Mouse (Mus musculus) bone marrow, adult 2 months (tissue): ENCODE measurements around the gene Ruvbl2.

Experiments used
- CTCF ChIP-seq: fragments of 200-500 bp; IDR thresholded peaks from 2 replicates; pipeline ENCODE4 v1.5.1; 2011; ENCODE audit warnings: low read length, control low read depth; ENCODE audit not compliant: control insufficient read depth, insufficient read depth
- POLR2A ChIP-seq: fragments of 200-500 bp; IDR thresholded peaks from 2 replicates; pipeline ENCODE4 v1.6.1; 2011; ENCODE audit warnings: low read depth, mild to moderate bottlenecking, control low read depth, low read length, borderline replicate concordance; ENCODE audit not compliant: control insufficient read depth

DNA sequence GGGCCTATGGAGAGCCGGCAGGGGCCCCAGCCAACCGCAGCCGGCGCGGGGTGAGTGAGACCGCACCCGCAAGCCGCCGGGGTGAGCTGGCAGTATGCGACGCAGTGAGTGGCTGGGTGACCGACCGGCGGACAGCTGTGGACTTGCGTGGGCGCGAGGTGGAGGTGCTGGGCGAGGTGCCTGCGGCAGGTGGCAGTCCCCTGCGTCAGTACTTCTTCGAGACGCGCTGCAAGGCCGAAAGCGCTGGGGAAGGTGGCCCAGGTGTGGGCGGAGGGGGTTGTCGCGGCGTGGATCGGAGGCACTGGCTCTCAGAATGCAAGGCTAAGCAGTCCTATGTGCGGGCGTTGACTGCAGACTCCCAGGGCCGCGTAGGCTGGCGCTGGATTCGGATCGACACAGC is 22.3 kb downstream of the Ruvbl2 start:
- TF ChIP-seq CTCF (no peak), POLR2A (no peak)
